Mouse (Mus musculus): ENCODE measurements around the gene Ablim1.

DNA sequence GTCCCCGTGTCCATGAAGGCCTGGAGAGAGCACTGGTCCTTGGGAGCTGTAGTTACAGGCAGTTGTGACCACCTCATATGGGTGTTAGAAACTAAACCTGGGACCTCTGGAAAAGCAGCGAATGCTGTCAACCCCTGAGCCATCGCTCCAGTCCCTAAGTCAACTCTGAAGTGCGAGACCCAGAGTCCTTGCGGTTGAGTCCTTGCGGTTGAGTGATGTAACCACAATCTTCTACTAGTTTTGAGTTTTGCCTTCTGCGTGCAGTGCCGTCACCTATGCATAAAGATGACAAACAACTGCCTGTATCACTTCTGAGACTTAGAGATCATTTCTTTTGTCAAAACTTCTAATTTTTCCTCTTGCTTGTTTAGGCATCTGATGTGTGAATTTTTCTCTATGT is 200.7 kb downstream of the Ablim1 start:
- no peak for TF ChIP-seq POLR2A (IDR thresholded peaks at IDR 0.05; ENCODE audit: insufficient read depth, low read depth, low read length)
- no peak for TF ChIP-seq CTCF (IDR thresholded peaks at IDR 0.05)

Data from heart, adult 2 months (tissue).